Mouse (Mus musculus) layer of hippocampus, adult 18-20 months (tissue): ENCODE measurements at regions not wholly inside any gene's neighbourhood (a gene's known extent, or its start where the extent isn't known, plus 50 kb on each side); places are given as distances from the start of the nearest gene placed in this dataset.

Experiments used
- DNase-seq, 2 experiments: peaks; one replicate each; pipeline ENCODE4 v3.0.0; 2022; ENCODE audit warnings: low spot score in 2 of 2

DNA sequence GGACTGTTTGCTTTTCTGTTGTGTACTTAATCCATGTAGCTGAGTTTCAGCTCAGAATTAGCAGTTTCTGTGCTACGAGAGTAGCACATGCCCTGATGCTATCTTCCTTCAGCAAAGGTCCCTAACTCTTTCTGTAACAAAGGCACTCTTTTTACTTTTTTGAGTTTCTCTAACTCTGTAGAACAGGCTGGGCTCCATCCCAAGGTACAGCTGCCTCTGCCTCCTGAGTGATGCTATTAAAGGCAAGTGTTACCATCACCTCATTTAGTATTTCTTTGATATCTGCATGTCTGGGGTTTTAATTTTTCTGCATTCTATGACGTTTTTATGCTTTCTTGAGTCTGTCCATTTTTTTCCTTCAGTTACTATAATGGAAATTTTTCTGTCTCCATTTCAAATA, 853.9 kb downstream of the Edem1 start:
- no peak for DNase-seq

DNA sequence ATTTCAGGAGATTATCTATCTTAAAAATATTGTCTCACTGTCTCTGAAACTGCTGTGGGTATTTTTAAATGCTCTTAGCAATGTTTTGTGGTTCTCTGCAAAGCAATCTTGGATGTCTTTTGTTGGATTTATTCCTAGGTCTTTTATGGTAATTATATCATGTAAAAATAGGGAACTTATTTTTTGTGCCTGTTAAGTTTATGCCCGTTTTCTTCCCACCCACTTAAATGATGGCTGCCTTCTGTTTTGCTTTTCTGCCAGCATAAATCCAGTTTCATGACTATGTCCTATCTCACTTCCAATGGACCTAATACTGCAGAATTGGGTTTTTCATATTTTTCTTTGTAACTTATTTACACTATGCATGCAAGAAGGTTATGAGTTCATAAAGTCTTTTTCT, 901.6 kb downstream of the Edem1 start:
- peak; percentile 5 to 45 for DNase-seq

DNA sequence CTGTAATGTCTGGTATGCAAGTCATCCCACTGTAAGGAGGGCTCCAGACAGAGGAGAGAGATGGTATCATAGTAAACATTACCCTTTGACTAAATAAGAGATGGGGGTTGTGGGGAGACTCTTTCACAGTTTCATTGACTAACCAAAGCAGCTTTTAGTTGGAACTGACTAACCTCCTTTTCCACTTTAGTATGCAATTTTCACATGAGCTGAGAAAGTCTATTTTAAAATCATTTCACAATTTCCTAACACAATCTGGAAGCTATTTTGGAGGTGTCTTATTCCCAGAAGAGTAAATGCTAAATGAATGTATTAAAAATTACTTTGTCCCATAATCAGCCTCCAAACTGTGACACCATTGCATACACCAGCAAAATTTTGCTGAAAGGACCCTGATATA, 904.7 kb upstream of the Grm7 start:
- DNase-seq: peak in 1 of 2 experiments; percentile 2
